Mouse (Mus musculus) heart, adult 18-20 months (tissue): Measurements from ENCODE around the gene Gm20390. TPM values are rescaled to one million over a fixed set of nuclear protein-coding genes. Genes with fewer than 3 reads are reported as not detected.
A peak's percentile ranks its signal among the peaks of the same experiment; 100 is the strongest.

ENCODE experiments used
- DNase-seq, 2 experiments: peaks; one replicate each; pipeline ENCODE4 v3.0.0; 2021 to 2022; ENCODE audit warnings: mixed read lengths in 1 of 2
- long read RNA-seq, 2 experiments: library from polyadenylated mRNA; stranded (forward); transcript quantifications; one replicate each; pipeline ENCODE4 v2.0.0; 2021
- total RNA-seq, 2 experiments: library from RNA; stranded (reverse); gene quantifications; 2 replicates each; pipeline ENCODE4 v1.2.3; 2021

Gm20390 gene
- 10 to 100 TPM in 1 of 2 experiments, 1 to 10 TPM in 1; 8.9 to 27.6 TPM for total RNA-seq
- long read RNA-seq, experiment 1, partial matches to known transcripts = 104 of 108 reads
- long read RNA-seq, experiment 1, other reads (novel, unspliced or antisense) = 4 of 108 reads
- long read RNA-seq, experiment 2, partial matches to known transcripts = 89 of 90 reads
- long read RNA-seq, experiment 2, other reads (novel, unspliced or antisense) = 1 of 90 reads

- peak; percentile 97 to 99 for DNase-seq
These were observed at the start of gene Gm20390, which contains the start of gene Nme1 for GRCm38 (mm10) chr11:93968005-93968847. TSS of gene Gm20390 (minus strand) at chr11:93968293. TSS of gene Nme1 (minus strand) at chr11:93968521.

GRCm38 (mm10) chr11:94003346-94003745, 35.3 kb upstream of the Gm20390 start:
- no peak for DNase-seq

- no peak for DNase-seq
These were observed 31.2 kb upstream of the Gm20390 start for GRCm38 (mm10) chr11:93999276-93999675.

GRCm38 (mm10) chr11:93997141-93997775, 29.2 kb upstream of the Gm20390 start:
- DNase-seq = peak; percentile 69 to 79

GRCm38 (mm10) chr11:93996306-93997140, 28.4 kb upstream of the Gm20390 start:
- peak; percentile 64 to 72 for DNase-seq

GRCm38 (mm10) chr11:93995720-93996305, 27.7 kb upstream of the Gm20390 start, which contains the start of gene Spag9:
TSS of gene Spag9 (plus strand) at chr11:93996091.
- peak; percentile 93 to 97 for DNase-seq

GRCm38 (mm10) chr11:93995111-93995719, 27.1 kb upstream of the Gm20390 start:
- DNase-seq = peak; percentile 93 to 97

- DNase-seq = peak in 1 of 2 experiments; percentile 8
These were observed 26.4 kb upstream of the Gm20390 start for GRCm38 (mm10) chr11:93994531-93994930.

- peak; percentile 59 to 73 for DNase-seq
These were observed 20.4 kb upstream of the Gm20390 start for GRCm38 (mm10) chr11:93988328-93989062.

- DNase-seq = peak; percentile 72 to 82
These were observed 19.7 kb upstream of the Gm20390 start for GRCm38 (mm10) chr11:93987625-93988327.

- no peak for DNase-seq
These were observed 18.9 kb upstream of the Gm20390 start for GRCm38 (mm10) chr11:93987026-93987425.

- no peak for DNase-seq
These were observed 18.2 kb upstream of the Gm20390 start for GRCm38 (mm10) chr11:93986298-93986697.

- no peak for DNase-seq
These were observed 17.2 kb upstream of the Gm20390 start for GRCm38 (mm10) chr11:93985265-93985664.

- DNase-seq = no peak
These were observed 16.5 kb upstream of the Gm20390 start for GRCm38 (mm10) chr11:93984619-93985018.

- no peak for DNase-seq
These were observed 11.5 kb upstream of the Gm20390 start for GRCm38 (mm10) chr11:93979502-93980049.

- no peak for DNase-seq
These were observed 4.9 kb upstream of the Gm20390 start for GRCm38 (mm10) chr11:93972951-93973350.

GRCm38 (mm10) chr11:93969799-93970198, 1.7 kb upstream of the Gm20390 start:
- DNase-seq = no peak

GRCm38 (mm10) chr11:93969171-93969570, 1.1 kb upstream of the Gm20390 start:
- DNase-seq = no peak

- no peak for DNase-seq
These were observed 695 bp upstream of the Gm20390 start for GRCm38 (mm10) chr11:93968848-93969128.

GRCm38 (mm10) chr11:93967381-93967780, 712 bp downstream of the Gm20390 start:
- no peak for DNase-seq
